Mouse (Mus musculus): ENCODE results near the gene Smco3.
A peak's percentile ranks its signal among the peaks of the same experiment; 100 is the strongest.
"Not testable (repeated sequence)": the region's sequence is repeated elsewhere in the genome, so short reads cannot be mapped to it uniquely, and the experiment has no call there.

Smco3 gene

DNA sequence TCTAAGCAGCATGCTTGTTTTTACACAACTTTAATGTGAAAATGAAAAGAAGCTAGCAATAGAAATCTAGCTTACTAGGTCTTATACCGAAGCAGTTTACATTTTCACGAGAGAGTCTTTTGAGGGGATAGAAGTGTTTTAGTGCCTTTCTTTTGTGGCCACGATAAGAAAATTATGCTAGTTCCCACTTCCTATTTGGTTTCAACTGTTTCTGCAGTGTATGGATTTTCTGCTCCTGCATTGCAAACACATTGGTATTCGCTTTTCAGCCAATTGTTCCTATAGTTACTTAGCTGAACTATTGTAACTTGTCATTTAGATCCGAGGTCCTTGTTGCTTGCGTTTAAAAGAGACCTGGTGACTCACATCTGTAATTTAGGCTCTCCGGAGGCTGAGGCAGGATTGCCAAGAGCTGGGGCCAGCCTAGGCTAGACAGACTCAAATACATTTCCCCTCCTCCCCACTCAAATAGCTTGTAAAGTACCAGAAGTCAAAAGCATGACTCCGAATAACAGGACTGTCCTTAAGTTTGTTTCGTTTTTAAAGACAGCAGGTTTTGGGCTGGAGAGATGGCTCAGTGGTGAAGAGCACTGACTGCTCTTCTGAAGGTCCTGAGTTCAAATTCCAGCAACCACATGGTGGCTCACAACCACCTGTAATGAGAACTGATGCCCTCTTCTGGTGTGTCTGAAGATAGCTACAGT, 30.4 kb downstream of the Smco3 start:
- no peak for DNase-seq (ENCODE audit: low spot score)

GRCm38 (mm10) chr6:136803739-136804633, 31.3 kb downstream of the Smco3 start, which contains the start of gene Hist4h4:
TSS of gene Hist4h4 (minus strand) at chr6:136804415.
- DNase-seq (ENCODE audit: low spot score), result peak; percentile 98

- no peak for DNase-seq (ENCODE audit: low spot score)
Measured at GRCm38 (mm10) chr6:136803093-136803738, 32.0 kb downstream of the Smco3 start.

DNA sequence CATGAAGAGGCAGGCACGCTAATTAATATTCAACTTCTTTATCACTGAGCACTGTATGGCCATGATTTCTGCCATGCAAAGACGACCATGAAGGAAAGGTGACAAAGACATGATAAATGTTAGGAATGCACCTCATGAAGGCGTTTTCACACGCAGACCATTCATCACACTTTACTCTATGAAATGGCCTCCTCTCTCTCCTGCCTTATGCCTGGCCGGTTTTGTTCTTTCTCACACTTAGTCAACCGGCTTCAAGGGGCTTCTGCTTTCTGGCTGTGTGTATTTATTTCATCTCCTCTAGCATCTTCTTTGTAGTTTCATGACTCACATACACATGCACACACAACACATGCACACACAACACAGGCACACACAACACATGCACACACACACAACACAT, 34.0 kb downstream of the Smco3 start:
- DNase-seq (ENCODE audit: low spot score), result no peak

- no peak for DNase-seq (ENCODE audit: low spot score)
Measured at GRCm38 (mm10) chr6:136800710-136801109, 34.5 kb downstream of the Smco3 start.

DNA sequence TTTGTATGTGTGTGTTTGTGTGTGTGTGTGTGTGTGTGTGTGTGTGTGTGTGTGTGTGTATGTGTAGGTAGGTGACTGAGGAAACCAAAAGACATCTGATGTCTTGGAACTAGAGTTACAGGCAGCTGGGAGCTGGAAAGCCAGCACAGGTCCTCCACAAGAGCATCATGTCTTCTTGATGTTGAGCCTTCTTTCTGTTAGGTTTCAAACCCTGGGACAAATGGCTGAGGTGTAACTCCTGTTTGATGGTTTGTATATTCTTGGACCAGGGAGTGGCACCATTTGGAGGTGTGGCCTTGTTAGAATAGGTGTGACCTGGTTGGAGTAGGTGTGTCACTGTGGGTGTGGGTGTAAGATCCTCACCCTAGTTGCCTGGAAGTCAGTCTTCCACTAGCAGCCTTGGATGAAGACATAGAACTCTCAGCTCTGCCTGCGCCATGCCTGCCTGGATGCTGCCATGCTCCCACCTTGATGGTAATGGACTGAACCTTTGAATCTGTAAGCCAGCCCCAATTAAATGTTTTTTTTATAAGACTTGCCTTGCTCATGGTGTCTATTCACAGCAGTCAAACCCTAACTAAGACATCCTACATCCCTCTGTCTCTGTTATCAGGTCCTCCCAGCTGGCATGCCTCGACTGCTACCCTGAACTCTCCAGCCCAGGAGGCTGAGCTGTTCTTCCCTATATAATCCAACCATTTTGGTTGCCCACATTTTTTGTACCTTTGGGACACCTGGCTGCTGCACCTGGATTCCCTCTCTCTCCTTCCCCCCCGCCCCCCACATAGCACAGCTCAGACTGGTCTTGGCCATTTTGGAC, 37.2 kb downstream of the Smco3 start:
- not testable (repeated sequence) for DNase-seq (ENCODE audit: low spot score)

DNA sequence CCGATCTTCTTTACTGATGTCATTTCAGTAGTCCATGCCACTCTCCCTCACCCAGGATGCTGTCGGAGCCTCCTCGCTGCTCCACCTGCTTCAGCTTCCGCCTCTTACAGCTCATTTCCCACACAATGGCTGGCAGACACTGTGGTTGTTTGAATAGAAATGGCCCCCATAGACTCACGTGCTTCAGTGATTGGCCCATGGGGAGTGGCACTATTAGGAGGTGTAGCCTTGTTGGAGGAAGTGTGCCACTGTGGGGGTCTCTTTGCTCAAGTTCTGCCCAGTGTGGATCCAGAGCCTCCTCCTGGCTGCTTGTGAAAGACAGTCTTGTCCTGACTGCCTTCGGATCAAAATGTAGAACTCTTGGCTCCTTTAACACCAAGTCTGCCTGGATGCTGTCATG, 39.4 kb downstream of the Smco3 start:
- DNase-seq (ENCODE audit: low spot score), result no peak

- DNase-seq (ENCODE audit: low spot score), result no peak
Measured at GRCm38 (mm10) chr6:136795110-136795509, 40.1 kb downstream of the Smco3 start.

DNA sequence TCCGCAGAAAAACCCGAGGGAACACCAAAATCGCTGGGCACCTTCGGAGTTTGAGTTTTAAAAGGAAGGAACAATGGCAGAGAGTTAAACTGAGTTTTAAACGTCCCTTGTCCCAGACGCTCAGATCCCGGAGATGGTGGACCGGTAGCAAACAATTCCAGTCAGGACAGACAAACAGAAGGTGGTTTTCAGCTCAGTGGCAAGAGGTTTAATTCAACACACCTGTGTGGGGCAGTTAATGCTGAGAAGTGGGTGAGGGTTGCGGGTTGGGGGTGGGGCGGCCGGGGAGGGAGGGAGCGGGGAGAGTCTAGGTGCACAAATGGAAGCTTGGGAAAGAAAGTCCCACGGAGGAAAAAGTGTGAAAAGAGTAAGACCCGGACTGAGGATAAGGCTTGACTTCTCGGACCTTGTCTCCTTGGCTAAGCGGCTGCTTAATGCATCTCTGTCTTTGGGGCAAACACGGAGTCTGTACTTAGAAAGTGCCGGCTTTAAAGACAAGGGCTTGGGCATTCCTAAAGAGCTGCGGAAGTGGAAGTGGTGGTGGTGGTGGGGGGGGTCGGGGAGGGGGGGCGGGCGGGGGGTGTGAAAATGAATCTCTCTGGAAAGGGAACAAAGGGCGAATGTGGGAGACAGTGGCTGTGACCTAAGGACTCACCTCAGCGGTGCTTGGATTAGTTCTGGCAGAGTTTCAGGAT, 41.3 kb downstream of the Smco3 start:
- no peak for DNase-seq (ENCODE audit: low spot score)

GRCm38 (mm10) chr6:136792884-136793758, 42.1 kb downstream of the Smco3 start:
- DNase-seq (ENCODE audit: low spot score), result no peak

DNA sequence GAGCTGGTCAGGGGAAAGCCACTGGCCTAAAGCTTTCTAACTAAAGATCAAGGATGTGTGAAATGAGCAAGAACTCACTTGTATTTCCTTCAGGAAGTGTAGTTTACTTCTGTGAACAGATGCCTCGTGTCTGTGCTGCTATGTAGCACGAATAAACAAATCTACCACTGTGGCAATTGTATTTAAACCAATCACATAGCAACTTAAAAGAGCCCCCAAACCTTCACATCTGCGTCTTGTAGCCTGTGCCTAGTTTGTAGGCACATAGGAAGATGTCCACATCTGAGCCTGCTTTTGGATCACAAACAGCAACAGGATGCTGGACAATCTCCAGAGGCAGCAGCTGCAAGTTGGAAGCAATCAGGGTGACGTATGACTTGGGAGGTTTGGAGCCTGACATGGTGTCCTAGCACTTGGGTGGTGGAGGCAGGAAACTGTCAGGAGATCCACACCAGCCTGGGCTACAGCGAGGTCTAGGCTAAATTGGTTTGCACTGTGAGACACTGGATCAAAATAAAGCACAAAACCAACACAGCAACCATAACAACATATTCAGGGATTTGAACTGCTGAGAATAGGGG, 45.8 kb downstream of the Smco3 start:
- no peak for DNase-seq (ENCODE audit: low spot score)

- no peak for DNase-seq (ENCODE audit: low spot score)
Measured at GRCm38 (mm10) chr6:136782761-136783160, 52.5 kb downstream of the Smco3 start.

- DNase-seq (ENCODE audit: low spot score), result no peak
Measured at GRCm38 (mm10) chr6:136782146-136782545, 53.1 kb downstream of the Smco3 start.

- no peak for DNase-seq (ENCODE audit: low spot score)
Measured at GRCm38 (mm10) chr6:136781377-136781986, 53.8 kb downstream of the Smco3 start, which contains the start of gene Gucy2c. TSS of gene Gucy2c (minus strand) at chr6:136781765.
